Mouse (Mus musculus) stomach, embryonic 16.5 days (tissue): ENCODE measurements at regions not wholly inside any gene's neighbourhood (a gene's known extent, or its start where the extent isn't known, plus 50 kb on each side); places are given as distances from the start of the nearest gene placed in this dataset.

Experiments
- ATAC-seq: fragments of 200-750 bp; cut with Nextera tagmentation; 2 replicates; pipeline ENCODE4 v1.8.0; 2017; ENCODE audit warnings: moderate number of reproducible peaks, moderate TSS enrichment; ENCODE audit not compliant: insufficient read depth, low FRiP score
- H3K27ac ChIP-seq: fragments of 300-500 bp; sonication (generic); 2 replicates; pipeline ENCODE4 v1.5.1; 2014; ENCODE audit warnings: low read length
- H3K27me3 ChIP-seq: fragments of 300-500 bp; sonication (generic); 2 replicates; pipeline ENCODE4 v1.6.1; 2014; ENCODE audit warnings: low read length, control low read depth, mixed read lengths; ENCODE audit not compliant: control insufficient read depth, insufficient read depth
- H3K36me3 ChIP-seq: fragments of 300-500 bp; sonication (generic); 2 replicates; pipeline ENCODE4 v1.6.1; 2014; ENCODE audit warnings: low read length; ENCODE audit not compliant: control insufficient read depth, insufficient read depth
- H3K4me1 ChIP-seq: fragments of 300-500 bp; sonication (generic); 2 replicates; pipeline ENCODE4 v1.6.1; 2014; ENCODE audit warnings: low read length, control low read depth, mixed read lengths; ENCODE audit not compliant: control insufficient read depth, insufficient read depth
- H3K4me2 ChIP-seq: fragments of 300-500 bp; sonication (generic); 2 replicates; pipeline ENCODE4 v1.6.1; 2014; ENCODE audit warnings: low read depth, low read length, mixed read lengths
- H3K4me3 ChIP-seq: fragments of 300-500 bp; sonication (generic); replicated peaks from 2 replicates; pipeline ENCODE4 v1.5.1; 2014; ENCODE audit warnings: mild to moderate bottlenecking, low read length
- H3K9ac ChIP-seq: fragments of 300-500 bp; sonication (generic); 2 replicates; pipeline ENCODE4 v1.6.1; 2014; ENCODE audit warnings: low read length
- H3K9me3 ChIP-seq: fragments of 300-500 bp; sonication (generic); replicated peaks from 2 replicates; pipeline ENCODE4 v1.6.1; 2016; ENCODE audit warnings: low read length, control low read depth; ENCODE audit not compliant: control insufficient read depth
- WGBS: fragments of 180-500 bp; shearing (Covaris S2); extraction: QIAGEN DNeasy Blood & Tissue Kit; methylation state at CpG from one replicate; pipeline ENCODE4 v1.1.7; 2014; 5-methylcytosine and 5-hydroxymethylcytosine counted together

GRCm38 (mm10) chr17:16516173-16516572 lies 547.7 kb upstream of the Zfp960 start:
- Histone ChIP-seq H3K4me2 (no peak overlapping the region), H3K9me3 (no peaks in the 10 kb centered on the region), H3K4me3 (no peak overlapping the region), H3K36me3 (no peaks in the 10 kb centered on the region), H3K27me3 (no peaks in the 10 kb centered on the region), H3K4me1 (no peaks in the 10 kb centered on the region), H3K27ac (no peak overlapping the region), H3K9ac (no peak overlapping the region)
- no peak for ATAC-seq

DNA sequence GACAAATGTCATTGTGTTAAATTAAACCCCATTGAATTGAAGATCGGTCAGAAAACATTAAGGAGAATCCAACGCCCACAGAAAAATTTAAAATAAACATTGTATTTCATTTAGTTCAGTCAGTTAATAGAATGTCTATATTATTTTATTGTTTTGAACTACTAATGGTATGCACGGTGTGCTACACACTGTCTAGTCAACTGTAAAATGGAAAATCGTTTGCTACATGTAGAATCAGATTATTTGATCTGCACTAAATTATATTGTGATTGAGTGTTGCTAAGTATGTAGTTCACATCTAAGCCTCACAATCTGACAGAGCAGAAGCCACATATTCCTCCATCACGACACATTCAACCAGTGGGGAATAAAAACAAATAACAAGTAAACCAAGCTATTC lies 570.0 kb upstream of the Zfp960 start:
- Histone ChIP-seq H3K9me3 (no peaks in the 10 kb centered on the region), H3K4me3 (no peak overlapping the region), H3K36me3 (no peaks in the 10 kb centered on the region), H3K4me1 (no peaks in the 10 kb centered on the region), H3K9ac (no peak overlapping the region), H3K4me2 (no peak overlapping the region), H3K27me3 (no peaks in the 10 kb centered on the region), H3K27ac (no peak overlapping the region)
- 74% methylated on average over 5 of the region's 5 CpGs for WGBS
- ATAC-seq: no peak

GRCm38 (mm10) chr17:16493546-16493945 lies 570.4 kb upstream of the Zfp960 start:
- H3K9me3 ChIP-seq: no peaks in the 10 kb centered on the region
- no peaks in the 10 kb centered on the region for H3K27me3 ChIP-seq
- H3K36me3 ChIP-seq: no peaks in the 10 kb centered on the region
- H3K4me3 ChIP-seq: no peak overlapping the region
- no peak overlapping the region for H3K4me2 ChIP-seq
- H3K4me1 ChIP-seq: no peaks in the 10 kb centered on the region
- H3K27ac ChIP-seq: no peak overlapping the region
- 79% methylated on average over 2 of the region's 2 CpGs for WGBS
- ATAC-seq: no peak
- no peak overlapping the region for H3K9ac ChIP-seq

GRCm38 (mm10) chr17:16492551-16492950 lies 571.4 kb upstream of the Zfp960 start:
- H3K4me3 ChIP-seq: no peak overlapping the region
- H3K4me1 ChIP-seq: no peaks in the 10 kb centered on the region
- WGBS: 85% methylated on average over 4 of the region's 4 CpGs
- H3K36me3 ChIP-seq: no peaks in the 10 kb centered on the region
- ATAC-seq: no peak
- no peak overlapping the region for H3K27ac ChIP-seq
- H3K9ac ChIP-seq: no peak overlapping the region
- no peaks in the 10 kb centered on the region for H3K9me3 ChIP-seq
- H3K27me3 ChIP-seq: no peaks in the 10 kb centered on the region
- H3K4me2 ChIP-seq: no peak overlapping the region

DNA sequence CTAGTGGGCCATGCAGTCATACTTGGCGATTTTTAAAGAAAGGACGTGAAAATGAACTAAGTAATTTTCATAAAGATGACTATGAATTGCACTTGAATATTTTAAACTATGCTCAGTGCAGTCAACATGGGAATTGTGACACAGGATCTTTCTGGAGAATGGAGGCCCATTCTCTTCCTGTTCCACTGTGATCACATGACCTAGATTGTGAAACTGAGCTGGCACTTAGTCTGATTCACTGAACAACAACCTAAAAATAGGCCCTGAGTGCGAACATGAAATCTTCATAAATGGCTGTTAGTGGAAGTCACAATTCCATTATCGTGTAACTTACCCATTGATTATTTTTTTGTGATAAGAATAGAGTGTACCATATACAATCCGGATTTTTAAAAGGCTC lies 577.6 kb upstream of the Zfp960 start:
- H3K4me2 ChIP-seq: no peak overlapping the region
- H3K4me1 ChIP-seq: no peaks in the 10 kb centered on the region
- WGBS: 85% methylated on average over 5 of the region's 5 CpGs

DNA sequence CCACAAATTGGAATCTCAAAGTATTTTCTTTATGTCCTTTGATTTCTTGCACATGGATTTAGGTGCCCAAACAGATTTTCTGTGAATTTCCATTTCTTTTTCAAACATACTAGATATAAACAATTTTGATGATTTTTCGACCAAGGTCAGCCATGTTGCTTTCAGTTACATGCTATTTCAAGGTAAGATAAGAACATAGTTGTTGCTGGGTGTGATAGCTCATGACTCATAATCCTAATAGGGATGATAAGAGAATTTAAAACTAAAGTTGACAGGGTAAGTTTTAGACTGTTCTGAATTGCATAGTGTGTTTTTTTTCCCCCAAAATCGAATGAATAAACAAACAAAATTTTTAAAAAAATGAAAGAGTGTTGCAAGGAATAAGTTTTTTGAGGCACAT lies 579.9 kb upstream of the Zfp960 start:
- no peak for ATAC-seq
- Histone ChIP-seq H3K36me3 (no peaks in the 10 kb centered on the region), H3K27ac (no peak overlapping the region), H3K9ac (no peak overlapping the region), H3K4me1 (no peaks in the 10 kb centered on the region), H3K27me3 (no peaks in the 10 kb centered on the region), H3K4me2 (no peak overlapping the region), H3K9me3 (no peaks in the 10 kb centered on the region), H3K4me3 (no peak overlapping the region)
- WGBS: 65% methylated on average over 2 of the region's 2 CpGs

More for the DNA sequence above, 577.6 kb upstream of the Zfp960 start:
- Histone ChIP-seq H3K27me3 (no peaks in the 10 kb centered on the region), H3K9me3 (no peaks in the 10 kb centered on the region), H3K4me3 (no peak overlapping the region), H3K27ac (no peak overlapping the region), H3K9ac (no peak overlapping the region), H3K36me3 (no peaks in the 10 kb centered on the region)
- no peak for ATAC-seq

DNA sequence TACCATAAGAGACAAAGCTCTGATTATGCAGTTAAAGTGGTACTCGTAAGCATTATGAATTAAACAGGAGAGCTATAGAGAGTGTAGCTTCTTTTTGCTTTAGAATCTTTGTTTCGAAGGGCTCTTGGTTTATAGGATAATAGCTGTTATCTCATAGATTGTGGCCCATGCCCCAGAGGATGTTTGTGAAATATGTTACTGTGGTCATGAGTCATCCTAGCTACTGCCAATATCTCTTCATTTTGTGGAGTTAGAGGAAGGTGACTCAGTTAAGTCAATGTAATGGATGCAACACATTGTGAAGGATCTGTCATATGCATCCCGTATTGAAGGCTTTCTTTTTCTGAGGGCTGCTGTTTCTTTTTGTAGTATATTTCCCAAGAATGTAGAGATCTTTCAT lies 582.2 kb upstream of the Zfp960 start:
- H3K36me3 ChIP-seq: no peaks in the 10 kb centered on the region
- H3K4me1 ChIP-seq: no peaks in the 10 kb centered on the region
- H3K4me3 ChIP-seq: no peak overlapping the region
- no peak overlapping the region for H3K27ac ChIP-seq
- H3K9me3 ChIP-seq: no peaks in the 10 kb centered on the region
- ATAC-seq: no peak
- H3K4me2 ChIP-seq: no peak overlapping the region
- no peaks in the 10 kb centered on the region for H3K27me3 ChIP-seq
- H3K9ac ChIP-seq: no peak overlapping the region
- WGBS: 87% methylated on average over 3 of the region's 3 CpGs

DNA sequence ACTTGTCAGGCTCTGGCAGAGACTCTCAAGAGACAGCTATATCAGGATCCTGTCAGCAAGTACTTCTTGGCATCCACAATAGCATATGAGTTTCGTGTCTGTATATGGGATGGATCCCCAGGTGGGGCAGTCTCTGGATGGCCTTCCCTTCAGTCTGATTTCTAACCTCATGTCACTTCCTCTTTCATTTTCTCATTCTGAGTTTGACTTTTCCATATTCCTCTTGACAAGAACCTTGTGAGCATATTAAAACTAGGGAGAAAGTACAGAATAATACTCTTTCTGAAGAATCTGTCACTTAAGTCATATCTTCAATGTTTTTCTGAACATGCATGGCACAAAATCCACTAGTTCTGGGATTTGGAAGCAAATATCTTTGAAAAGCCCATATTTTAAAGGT lies 583.3 kb upstream of the Zfp960 start:
- H3K4me2 ChIP-seq: no peak overlapping the region
- H3K27ac ChIP-seq: no peak overlapping the region
- ATAC-seq: no peak
- WGBS: 79% methylated on average over 1 of the region's 1 CpGs
- no peaks in the 10 kb centered on the region for H3K27me3 ChIP-seq
- no peaks in the 10 kb centered on the region for H3K9me3 ChIP-seq
- no peaks in the 10 kb centered on the region for H3K36me3 ChIP-seq
- H3K4me3 ChIP-seq: no peak overlapping the region
- no peak overlapping the region for H3K9ac ChIP-seq
- no peaks in the 10 kb centered on the region for H3K4me1 ChIP-seq

DNA sequence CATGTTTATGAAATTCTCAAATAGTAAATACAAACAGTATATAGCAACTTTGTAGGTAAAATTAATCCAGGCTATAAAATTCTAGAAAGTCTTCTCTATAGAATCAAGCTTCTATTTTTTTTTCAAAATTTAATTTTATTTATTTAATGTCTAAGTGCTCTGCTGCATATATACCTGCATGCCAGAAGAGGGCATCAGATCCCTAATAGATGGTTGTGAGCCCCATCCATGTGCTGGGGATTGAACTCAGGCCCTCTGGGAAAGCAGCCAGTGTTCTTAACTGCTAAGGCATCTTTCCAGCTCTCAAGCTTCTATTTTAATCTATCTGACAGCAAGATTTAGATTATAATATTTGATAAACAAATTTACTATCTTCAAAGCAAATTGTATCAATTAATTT lies 602.7 kb upstream of the Zfp960 start:
- Histone ChIP-seq H3K27ac (no peak overlapping the region), H3K4me1 (no peaks in the 10 kb centered on the region), H3K9me3 (no peaks in the 10 kb centered on the region), H3K9ac (no peak overlapping the region), H3K27me3 (no peaks in the 10 kb centered on the region), H3K4me3 (no peak overlapping the region), H3K4me2 (no peak overlapping the region), H3K36me3 (no peaks in the 10 kb centered on the region)
- no peak for ATAC-seq

DNA sequence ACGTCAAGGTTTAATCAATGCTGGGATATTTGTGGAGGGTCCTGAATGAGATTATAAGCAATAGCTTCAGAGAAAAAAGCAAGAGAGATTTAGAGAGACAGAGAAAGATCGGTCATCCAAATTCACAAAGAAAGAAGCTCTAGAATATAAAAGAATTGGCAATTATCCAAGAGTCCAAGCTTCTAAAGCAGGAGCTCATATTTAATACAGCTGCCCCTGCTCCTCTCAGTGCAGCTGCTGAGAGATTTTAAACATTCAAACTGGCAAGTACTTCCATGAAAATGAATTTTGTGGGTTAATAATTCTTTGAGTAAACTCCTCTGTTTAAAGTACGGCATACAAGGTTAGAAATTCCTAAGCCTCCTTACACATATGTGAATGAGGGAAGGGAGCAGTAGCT lies 610.8 kb upstream of the Zfp960 start:
- ATAC-seq: no peak
- Histone ChIP-seq H3K4me1 (no peaks in the 10 kb centered on the region), H3K27ac (no peak overlapping the region), H3K27me3 (no peaks in the 10 kb centered on the region), H3K4me2 (no peak overlapping the region), H3K9me3 (no peaks in the 10 kb centered on the region), H3K36me3 (no peaks in the 10 kb centered on the region), H3K4me3 (no peak overlapping the region), H3K9ac (no peak overlapping the region)
- 25% methylated on average over 3 of the region's 3 CpGs for WGBS
